Mouse (Mus musculus) sigmoid colon, adult 10 weeks (tissue): Measurements from ENCODE around the gene Irak2. TPM values are rescaled to one million over a fixed set of nuclear protein-coding genes. Genes with fewer than 3 reads are reported as not detected.

Experiments
- polyA plus RNA-seq: library from polyadenylated mRNA; stranded (reverse); fragments of 350-450 nt; fragmentation: Illumina TruSeq; extraction: RNeasy Lipid Tissue Mini Kit (QIAGEN cat#74804); gene quantifications from one replicate; pipeline ENCODE4 v1.2.3, GENCODE M21; 2014; ENCODE audit warnings: low read depth, low replicate concordance

The Irak2 gene
- polyA plus RNA-seq: 13.8 TPM

GRCm38 (mm10) chr6:113638302-113639040 is at the start of gene Irak2:
TSS of gene Irak2 (plus strand) at chr6:113638467.

GRCm38 (mm10) chr6:113600543-113601139 is 37.6 kb upstream of the Irak2 start, which contains the start of gene Fancd2os:
TSS of gene Fancd2os (minus strand) at chr6:113600715.

GRCm38 (mm10) chr6:113604432-113605223 is 33.6 kb upstream of the Irak2 start, which contains the start of gene Brk1:
TSS of gene Brk1 (plus strand) at chr6:113604772.

GRCm38 (mm10) chr6:113623941-113624751 is 14.1 kb upstream of the Irak2 start, which contains the start of gene Vhl:
TSS of gene Vhl (plus strand) at chr6:113623959.

GRCm38 (mm10) chr6:113696582-113697221 is 58.4 kb downstream of the Irak2 start, which contains the start of gene Tatdn2:
TSS of gene Tatdn2 (plus strand) at chr6:113697050.

GRCm38 (mm10) chr6:113719878-113720277 is 81.6 kb downstream of the Irak2 start, which contains the start of gene Ghrl:
TSS of gene Ghrl (minus strand) at chr6:113719880.

GRCm38 (mm10) chr6:113740236-113741217 is 102.3 kb downstream of the Irak2 start, which contains the start of gene Sec13:
TSS of gene Sec13 (minus strand) at chr6:113740743.

Other genes starting within 250 kb of the Irak2 start
- gene Ttll3, start 249.2 kb upstream of the Irak2 start, polyA plus RNA-seq: 3.0 TPM
- gene Rpusd3, start 219.1 kb upstream of the Irak2 start, polyA plus RNA-seq: not detected
- 0.69 TPM for gene Cidec, start 202.7 kb upstream of the Irak2 start, polyA plus RNA-seq
- gene Jagn1, start 195.9 kb upstream of the Irak2 start, polyA plus RNA-seq: 17.2 TPM
- 8.7 TPM for gene Il17re, start 180.0 kb upstream of the Irak2 start, polyA plus RNA-seq
- 3.8 TPM for gene Il17rc, start 167.0 kb upstream of the Irak2 start, polyA plus RNA-seq
- gene Creld1, start 155.2 kb upstream of the Irak2 start, polyA plus RNA-seq: 1.8 TPM
- not detected for gene Prrt3, start 136.5 kb upstream of the Irak2 start, polyA plus RNA-seq
- gene Emc3, start 106.8 kb upstream of the Irak2 start, polyA plus RNA-seq: 76.8 TPM
- 2.5 TPM for gene Fancd2, start 106.8 kb upstream of the Irak2 start, polyA plus RNA-seq
- gene Fancd2os, start 37.8 kb upstream of the Irak2 start, polyA plus RNA-seq: not detected
- gene Brk1, start 33.7 kb upstream of the Irak2 start, polyA plus RNA-seq: 49.6 TPM
- gene Vhl, start 14.5 kb upstream of the Irak2 start, polyA plus RNA-seq: 24.3 TPM
- gene Tatdn2, start 58.6 kb downstream of the Irak2 start, polyA plus RNA-seq: 19.6 TPM
- not detected for gene Ghrl, start 81.4 kb downstream of the Irak2 start, polyA plus RNA-seq
- 41.7 TPM for gene Sec13, start 102.3 kb downstream of the Irak2 start, polyA plus RNA-seq